Mouse (Mus musculus) mesoderm, embryonic 11.5 days (tissue): ENCODE measurements around the gene 1700102P08Rik.

Experiments used
- DNase-seq: peaks from one replicate; pipeline ENCODE4 v3.0.0-alpha.2; 2012; ENCODE audit warnings: low read depth, low spot score

1700102P08Rik gene

GRCm38 (mm10) chr9:108411381-108411942 lies 18.9 kb downstream of the 1700102P08Rik start:
- no peak for DNase-seq

GRCm38 (mm10) chr9:108412221-108412620 lies 19.6 kb downstream of the 1700102P08Rik start:
- DNase-seq, result no peak

GRCm38 (mm10) chr9:108428384-108428783 lies 35.8 kb downstream of the 1700102P08Rik start, which contains the start of gene Ccdc36:
Ccdc36 (minus strand) TSS chr9:108428484.
- no peak for DNase-seq

GRCm38 (mm10) chr9:108431431-108432067 lies 38.9 kb downstream of the 1700102P08Rik start:
- DNase-seq, result peak; percentile 54

GRCm38 (mm10) chr9:108436182-108436581 lies 43.6 kb downstream of the 1700102P08Rik start, which contains the start of gene BC048562:
BC048562 (plus strand) TSS chr9:108436482.
- DNase-seq, result no peak

GRCm38 (mm10) chr9:108439176-108439575 lies 46.6 kb downstream of the 1700102P08Rik start:
- no peak for DNase-seq

GRCm38 (mm10) chr9:108440485-108440884 lies 47.9 kb downstream of the 1700102P08Rik start:
- no peak for DNase-seq

- DNase-seq, result no peak
Measured at GRCm38 (mm10) chr9:108441236-108441919, 48.8 kb downstream of the 1700102P08Rik start.

- DNase-seq, result no peak
Measured at GRCm38 (mm10) chr9:108445125-108445524, 52.5 kb downstream of the 1700102P08Rik start.

GRCm38 (mm10) chr9:108449860-108450259 lies 57.3 kb downstream of the 1700102P08Rik start:
- peak; percentile 79 for DNase-seq

- peak; percentile 62 for DNase-seq
Measured at GRCm38 (mm10) chr9:108450292-108451169, 57.9 kb downstream of the 1700102P08Rik start.

- DNase-seq, result no peak
Measured at GRCm38 (mm10) chr9:108451170-108451493, 58.5 kb downstream of the 1700102P08Rik start.

GRCm38 (mm10) chr9:108451519-108452160 lies 59.0 kb downstream of the 1700102P08Rik start:
- no peak for DNase-seq

- DNase-seq, result peak; percentile 92
Measured at GRCm38 (mm10) chr9:108452291-108452906, 59.8 kb downstream of the 1700102P08Rik start.

- no peak for DNase-seq
Measured at GRCm38 (mm10) chr9:108452911-108453310, 60.3 kb downstream of the 1700102P08Rik start.

- DNase-seq, result no peak
Measured at GRCm38 (mm10) chr9:108453458-108453857, 60.9 kb downstream of the 1700102P08Rik start.

GRCm38 (mm10) chr9:108454429-108454828 lies 61.8 kb downstream of the 1700102P08Rik start:
- DNase-seq, result no peak

- no peak for DNase-seq
Measured at GRCm38 (mm10) chr9:108455747-108456571, 63.4 kb downstream of the 1700102P08Rik start.

GRCm38 (mm10) chr9:108456953-108457352 lies 64.3 kb downstream of the 1700102P08Rik start:
- no peak for DNase-seq

GRCm38 (mm10) chr9:108459939-108460318 lies 67.3 kb downstream of the 1700102P08Rik start:
- no peak for DNase-seq
